In genomic region chr5:81224465-81224864, GRCm38 (mm10) we compare ENCODE assay signal across 23 mouse cellular contexts.
DNase-seq lines count a peak whose midpoint lies in the region; ATAC-seq lines count a peak whose summit lies in the region.
"Had no signal": no experiment of that assay in that cellular context is flagged by ENCODE, and none has a peak within 500 bp of the region (broad histone marks: within the 10 kb centered on the region; RNA-seq: fewer than 3 reads in every experiment).

No protein-coding gene starts in this region.

- H3K9me3 ChIP-seq in embryonic facial prominence, embryonic 14.5 days (ENCODE audit: control insufficient read depth, low read length): no peaks in the 10 kb centered on the region
- H3K9me3 ChIP-seq: embryonic facial prominence, embryonic 12.5 days; forebrain, embryonic 13.5 days; heart, embryonic 15.5 days had no signal

- no peak overlapping the region for H3K4me3 ChIP-seq in embryonic facial prominence, embryonic 14.5 days (ENCODE audit: low read depth, low read length)
- H3K4me3 ChIP-seq: embryonic facial prominence, embryonic 12.5 days; forebrain, embryonic 13.5 days; heart, adult 2 months; heart, embryonic 15.5 days had no signal

- no peaks in the 10 kb centered on the region for H3K27me3 ChIP-seq in embryonic facial prominence, embryonic 14.5 days (replicated peaks; ENCODE audit: control insufficient read depth, insufficient read depth, low read length)
- H3K27me3 ChIP-seq: CH12.LX; embryonic facial prominence, embryonic 12.5 days; forebrain, embryonic 13.5 days; heart, embryonic 15.5 days had no signal

- DNase-seq in frontal cortex, postnatal 25 days (ENCODE audit: low spot score in 2 of 2): no peak
- peak; percentile 47 for DNase-seq in embryo, embryonic 11 days
- peak; percentile 77 for DNase-seq in embryonic facial prominence, embryonic 14.5 days (ENCODE audit: low spot score)
- DNase-seq in mesoderm, embryonic 11.5 days (ENCODE audit: low read depth, low spot score): peak; percentile 33
- DNase-seq in right cerebral cortex, postnatal 36 days (ENCODE audit: low spot score in 2 of 2): no peak
- DNase-seq in urinary bladder, postnatal 36 days (ENCODE audit: low spot score in 2 of 2): no peak
- DNase-seq in adrenal gland, postnatal 4 days (ENCODE audit: low spot score in 2 of 2): no peak
- DNase-seq: adrenal gland, adult 2 months; adrenal gland, postnatal 25 days; cerebellum, adult 2 months; cerebellum, postnatal 10 days; forebrain, postnatal 0 days; gastrocnemius, postnatal 14 days; heart, adult 2 months; heart, postnatal 14 days; kidney, adult 11 months had no signal

- 0 out of 2 replicates have a peak, but pooled peaks cover 6% of the 10 kb centered on the region for H3K4me1 ChIP-seq in embryonic facial prominence, embryonic 14.5 days (ENCODE audit: control insufficient read depth, insufficient read depth, low read length)
- H3K4me1 ChIP-seq: forebrain, embryonic 13.5 days; heart, embryonic 15.5 days had no signal

- H3K4me2 ChIP-seq in embryonic facial prominence, embryonic 14.5 days (ENCODE audit: low read depth, low read length): no peak overlapping the region
- H3K4me2 ChIP-seq: embryonic facial prominence, embryonic 12.5 days; forebrain, embryonic 13.5 days; heart, embryonic 11.5 days; heart, embryonic 15.5 days; hindbrain, embryonic 14.5 days had no signal

- no peak overlapping the region for H3K9ac ChIP-seq in embryonic facial prominence, embryonic 14.5 days (ENCODE audit: low read depth, low read length)
- H3K9ac ChIP-seq: embryonic facial prominence, embryonic 12.5 days; forebrain, embryonic 13.5 days; forebrain, postnatal 0 days; heart, embryonic 15.5 days; hindbrain, embryonic 14.5 days had no signal

- no peak overlapping the region for H3K27ac ChIP-seq in embryonic facial prominence, embryonic 14.5 days (replicated peaks; ENCODE audit: low read depth, low read length)
- H3K27ac ChIP-seq: embryonic facial prominence, embryonic 12.5 days; forebrain, embryonic 13.5 days; heart, adult 2 months; heart, embryonic 15.5 days; hindbrain, embryonic 14.5 days had no signal

- 35% methylated on average over 6 of the region's 6 CpGs for WGBS in embryonic facial prominence, embryonic 14.5 days

- ATAC-seq in frontal cortex, adult (ENCODE audit: low TSS enrichment): 0 out of 2 replicates have a peak, but pooled peaks have one; percentile 16
- ATAC-seq in embryonic facial prominence, embryonic 14.5 days (ENCODE audit: low read depth): 0 out of 2 replicates have a peak, but pooled peaks have one; percentile 22
- ATAC-seq: forebrain, embryonic 13.5 days; forebrain, postnatal 0 days had no signal

- H3K36me3 ChIP-seq in embryonic facial prominence, embryonic 14.5 days (ENCODE audit: control insufficient read depth, insufficient read depth, low read length): no peaks in the 10 kb centered on the region
- H3K36me3 ChIP-seq: embryonic facial prominence, embryonic 12.5 days; heart, embryonic 15.5 days had no signal

Comparison
In these comparisons a context has a peak if more than half of its experiments do, and no peak if none do; other contexts are left out.
1. DNase-seq: peak in embryo, embryonic 11 days (single experiment), embryonic facial prominence, embryonic 14.5 days (single experiment) and mesoderm, embryonic 11.5 days (single experiment); none in frontal cortex, postnatal 25 days (0 of 2), right cerebral cortex, postnatal 36 days (0 of 2), urinary bladder, postnatal 36 days (0 of 2) and adrenal gland, postnatal 4 days (0 of 2).